In the genomic region with DNA sequence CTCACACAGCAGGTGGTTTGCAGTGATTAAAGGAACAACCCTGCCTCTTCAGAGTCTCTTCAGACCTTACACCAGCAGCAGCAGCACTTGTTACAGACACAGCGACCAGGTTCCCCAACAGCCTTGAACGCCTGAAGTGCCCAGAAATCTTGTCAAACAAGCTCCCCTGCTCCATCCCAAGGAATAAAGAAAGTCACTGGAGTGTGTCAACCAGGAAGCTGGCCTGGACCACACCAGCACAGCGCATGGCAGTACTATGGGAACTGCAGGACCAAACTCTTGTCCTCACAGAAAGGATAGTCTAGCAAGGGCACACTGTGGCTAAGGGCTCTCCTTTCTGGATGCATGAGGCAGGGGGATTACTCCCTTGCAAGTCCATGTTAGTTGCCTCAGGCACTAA, we compare ENCODE assay signal across 23 mouse cellular contexts. TPM values are rescaled to one million over a fixed set of nuclear protein-coding genes. Genes with fewer than 3 reads are reported as not detected.
DNase-seq lines count a peak whose midpoint lies in the region; ATAC-seq and TF ChIP-seq lines count a peak whose summit lies in the region.
"Had no signal": no experiment of that assay in that cellular context is flagged by ENCODE, and none has a peak within 500 bp of the region (broad histone marks: within the 10 kb centered on the region; RNA-seq: fewer than 3 reads in every experiment).

No protein-coding gene starts in this region.

- H3K36me3 ChIP-seq in hindbrain, embryonic 10.5 days = no peaks in the 10 kb centered on the region; the same call in 1 of the 2 replicates
- no peaks in the 10 kb centered on the region for H3K36me3 ChIP-seq in hindbrain, embryonic 14.5 days (replicated peaks; ENCODE audit: control insufficient read depth, insufficient read depth)
- no peaks in the 10 kb centered on the region for H3K36me3 ChIP-seq in kidney, embryonic 15.5 days
- H3K36me3 ChIP-seq: embryonic facial prominence, embryonic 10.5 days; embryonic facial prominence, embryonic 12.5 days; forebrain, embryonic 15.5 days; G1E had no signal

- H3K4me2 ChIP-seq in hindbrain, embryonic 14.5 days (replicated peaks) = no peak overlapping the region
- H3K4me2 ChIP-seq in kidney, embryonic 15.5 days = no peak overlapping the region
- H3K4me2 ChIP-seq: embryonic facial prominence, embryonic 12.5 days; forebrain, embryonic 13.5 days; forebrain, embryonic 15.5 days had no signal

- no peak for ATAC-seq in hindbrain, embryonic 14.5 days (ENCODE audit: low FRiP score)
- ATAC-seq in kidney, embryonic 15.5 days (replicated peaks; ENCODE audit: low FRiP score) = peak; percentile 73; the same call in 1 of the 2 replicates
- ATAC-seq: activated CD4-positive, CD25-positive, alpha-beta regulatory T cell, adult 4 months; CD4-positive, CD25-positive, alpha-beta regulatory T cell, adult 4 months; forebrain, embryonic 13.5 days; forebrain, embryonic 15.5 days; Patski had no signal

- WGBS in hindbrain, embryonic 10.5 days = 55% methylated on average over 3 of the region's 3 CpGs
- 64% methylated on average over 3 of the region's 3 CpGs for WGBS in hindbrain, embryonic 14.5 days
- WGBS in kidney, embryonic 15.5 days = 57% methylated on average over 3 of the region's 3 CpGs

- H3K4me1 ChIP-seq in hindbrain, embryonic 10.5 days (replicated peaks) = peaks cover 6% of the 10 kb centered on the region; the same call in 1 of the 2 replicates
- H3K4me1 ChIP-seq in hindbrain, embryonic 14.5 days (replicated peaks; ENCODE audit: control insufficient read depth, insufficient read depth, low read length) = no peaks in the 10 kb centered on the region
- H3K4me1 ChIP-seq in kidney, embryonic 15.5 days = peaks cover 16% of the 10 kb centered on the region
- H3K4me1 ChIP-seq: embryonic facial prominence, embryonic 12.5 days; forebrain, embryonic 13.5 days; forebrain, embryonic 15.5 days had no signal

- no peaks in the 10 kb centered on the region for H3K27me3 ChIP-seq in hindbrain, embryonic 10.5 days (ENCODE audit: insufficient read depth, poor library complexity, severe bottlenecking)
- H3K27me3 ChIP-seq in hindbrain, embryonic 14.5 days (ENCODE audit: control insufficient read depth, insufficient read depth, low read length) = no peaks in the 10 kb centered on the region
- H3K27me3 ChIP-seq in kidney, embryonic 15.5 days = no peaks in the 10 kb centered on the region
- H3K27me3 ChIP-seq: embryonic facial prominence, embryonic 12.5 days; forebrain, embryonic 13.5 days; forebrain, embryonic 15.5 days had no signal

- peak overlapping the region; percentile 53 for H3K27ac ChIP-seq in hindbrain, embryonic 10.5 days
- H3K27ac ChIP-seq in hindbrain, embryonic 14.5 days = no peak overlapping the region
- peak overlapping the region; percentile 46; the same call in 1 of the 2 replicates for H3K27ac ChIP-seq in kidney, embryonic 15.5 days
- H3K27ac ChIP-seq in layer of hippocampus, adult 2 months = peak overlapping the region; percentile 62
- H3K27ac ChIP-seq: embryonic facial prominence, embryonic 10.5 days; embryonic facial prominence, embryonic 12.5 days; forebrain, embryonic 13.5 days; forebrain, embryonic 15.5 days had no signal

- no peak overlapping the region for H3K4me3 ChIP-seq in hindbrain, embryonic 10.5 days
- no peak overlapping the region for H3K4me3 ChIP-seq in hindbrain, embryonic 14.5 days (replicated peaks; ENCODE audit: low read length)
- H3K4me3 ChIP-seq in kidney, embryonic 15.5 days (replicated peaks) = no peak overlapping the region
- no peak overlapping the region for H3K4me3 ChIP-seq in layer of hippocampus, adult 2 months
- H3K4me3 ChIP-seq: embryonic facial prominence, embryonic 10.5 days; embryonic facial prominence, embryonic 12.5 days; forebrain, embryonic 13.5 days; forebrain, embryonic 15.5 days had no signal

- H3K9me3 ChIP-seq in hindbrain, embryonic 10.5 days = no peaks in the 10 kb centered on the region
- H3K9me3 ChIP-seq in hindbrain, embryonic 14.5 days (ENCODE audit: control insufficient read depth, low read length) = no peaks in the 10 kb centered on the region
- no peaks in the 10 kb centered on the region for H3K9me3 ChIP-seq in kidney, embryonic 15.5 days (replicated peaks)
- H3K9me3 ChIP-seq: embryonic facial prominence, embryonic 10.5 days; embryonic facial prominence, embryonic 12.5 days; forebrain, embryonic 13.5 days; forebrain, embryonic 15.5 days; G1E had no signal

- no peak overlapping the region for H3K9ac ChIP-seq in hindbrain, embryonic 14.5 days
- no peak overlapping the region for H3K9ac ChIP-seq in kidney, embryonic 15.5 days
- H3K9ac ChIP-seq: embryonic facial prominence, embryonic 12.5 days; forebrain, embryonic 13.5 days; forebrain, embryonic 15.5 days had no signal

- TF ChIP-seq CTCF in layer of hippocampus, adult 2 months (conservative IDR thresholded peaks at IDR 0.05) = no peak

- DNase-seq in hindbrain, embryonic 10.5 days (ENCODE audit: low spot score) = no peak
- no peak for DNase-seq in hindbrain, embryonic 14.5 days (ENCODE audit: low spot score)
- DNase-seq in kidney, adult 18-20 months = no peak
- DNase-seq in layer of hippocampus, adult 2 months (ENCODE audit: low spot score in 2 of 2) = no peak
- DNase-seq in layer of hippocampus, postnatal 25 days (ENCODE audit: extremely low spot score in 1 of 2, low spot score in 1 of 2) = no peak
- DNase-seq: adrenal gland, adult 8-10 months; adrenal gland, postnatal 14 days; adrenal gland, postnatal 36 days; B cell, adult 2 months; cerebellum, adult 11-12 months; cerebellum, adult 2 months; cerebellum, adult 9-10 months; cerebellum, postnatal 10 days; cerebellum, postnatal 25 days had no signal

RNA-seq across cellular contexts. Expression of a gene that starts 38.9 kb away (rescaled TPM):
- 3.1 and 8.2 TPM in 2 replicates for polyA plus RNA-seq in hindbrain, embryonic 10.5 days (2016; fragmentation: Nextera tagmentation; extraction: Ambion mirVana)
- polyA plus RNA-seq in hindbrain, embryonic 14.5 days (2014; fragmentation: Nextera tagmentation; extraction: Ambion mirVana) = 15.6 and 16.1 TPM in 2 replicates
- polyA plus RNA-seq in kidney, embryonic 15.5 days (2015; fragmentation: Nextera tagmentation; extraction: Ambion mirVana) = 1.4 and 1.7 TPM in 2 replicates
- 100 to 1,000 TPM; 298 to 309 TPM for total RNA-seq in layer of hippocampus, adult 2 months (2021)
- 100 to 1,000 TPM; 309 to 310 TPM for total RNA-seq in layer of hippocampus, postnatal 25 days (2021)
- polyA plus RNA-seq: activated CD4-positive, CD25-positive, alpha-beta regulatory T cell, adult 4 months; CD4-positive, CD25-positive, alpha-beta regulatory T cell, adult 4 months; G1E; Patski had no signal
